Mouse (Mus musculus): Measurements from ENCODE around the gene Wdr20.
A peak's percentile ranks its signal among the peaks of the same experiment; 100 is the strongest.
"Not testable (repeated sequence)": the region's sequence is repeated elsewhere in the genome, so short reads cannot be mapped to it uniquely, and the experiment has no call there.

Wdr20 gene

DNA sequence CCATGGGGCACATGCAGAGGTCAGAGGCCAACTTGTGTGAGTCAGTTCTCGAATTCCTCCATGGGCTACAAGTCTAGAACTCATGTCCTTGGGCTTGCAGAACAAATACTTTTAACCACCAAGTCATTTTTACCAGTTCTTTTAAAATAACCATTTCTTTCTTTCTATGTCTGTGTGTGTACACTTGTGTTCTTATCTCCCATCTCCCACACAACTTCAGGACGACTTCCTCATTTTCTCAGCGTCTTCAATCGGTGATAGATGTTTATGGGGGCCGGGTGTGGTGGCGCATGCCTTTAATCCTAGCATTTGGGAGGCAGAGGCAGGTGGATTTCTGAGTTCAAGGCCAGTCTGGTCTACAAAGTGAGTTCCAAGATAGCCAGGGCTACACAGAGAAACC lies 23.5 kb upstream of the Wdr20 start:
- no peak for DNase-seq

DNA sequence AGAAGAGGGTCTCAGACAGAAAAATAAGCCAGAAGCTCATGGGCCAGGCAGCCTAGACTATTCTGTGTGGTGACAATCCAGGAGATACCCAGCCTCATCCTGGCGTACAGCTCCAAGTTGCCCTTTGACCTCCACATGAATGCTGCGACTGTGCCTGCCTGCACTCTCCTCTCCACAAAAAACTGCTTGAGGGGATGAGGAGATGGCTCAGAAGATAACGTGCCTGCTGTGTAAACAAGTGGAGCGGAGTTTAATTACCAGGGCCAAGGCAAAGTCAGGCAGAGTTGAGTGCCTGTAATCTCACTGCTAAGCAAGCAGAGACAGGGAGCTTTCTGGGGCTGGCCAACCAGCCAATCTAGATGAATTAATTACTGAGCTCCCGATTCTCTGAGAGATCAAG lies 21.7 kb upstream of the Wdr20 start:
- no peak for DNase-seq

DNA sequence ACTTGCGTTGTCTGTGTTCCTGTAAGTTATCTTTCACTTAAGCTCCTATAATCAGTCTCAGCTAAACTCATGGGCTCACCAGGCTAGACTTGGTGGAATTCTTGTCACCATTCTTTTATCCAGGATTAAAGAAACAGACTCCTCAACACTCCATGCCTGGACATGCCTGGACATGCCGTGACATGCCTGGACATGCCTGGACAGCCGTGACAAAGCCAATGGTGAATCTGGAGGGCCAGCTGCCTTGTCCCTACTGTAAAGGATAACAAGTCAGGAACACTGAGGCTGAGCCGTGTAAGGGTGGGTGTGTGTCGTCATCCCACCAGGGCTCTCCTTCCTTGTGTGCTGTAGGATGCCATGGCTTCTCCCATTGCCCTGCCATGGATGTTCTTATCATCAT lies 12.7 kb upstream of the Wdr20 start:
- DNase-seq = no peak

DNA sequence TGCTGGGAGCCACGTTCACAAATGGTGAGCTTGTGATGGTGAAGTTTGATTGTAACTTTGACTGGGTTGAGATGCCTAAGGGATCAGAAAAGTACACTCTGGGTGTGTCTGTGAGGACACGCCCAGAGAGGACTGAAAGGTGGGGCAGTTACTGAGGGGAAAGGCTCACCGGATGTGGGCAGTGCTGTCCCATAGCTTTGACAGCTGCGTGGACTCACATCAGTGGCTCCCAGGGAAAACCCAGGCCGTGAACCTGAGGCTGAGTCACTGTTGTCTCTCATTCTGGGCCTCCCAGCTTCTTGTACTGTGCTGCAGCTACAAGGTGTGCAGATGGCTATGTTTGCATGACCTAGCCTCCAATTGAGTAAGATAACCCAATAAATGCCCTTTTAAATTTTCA lies 12.3 kb upstream of the Wdr20 start:
- DNase-seq = no peak

DNA sequence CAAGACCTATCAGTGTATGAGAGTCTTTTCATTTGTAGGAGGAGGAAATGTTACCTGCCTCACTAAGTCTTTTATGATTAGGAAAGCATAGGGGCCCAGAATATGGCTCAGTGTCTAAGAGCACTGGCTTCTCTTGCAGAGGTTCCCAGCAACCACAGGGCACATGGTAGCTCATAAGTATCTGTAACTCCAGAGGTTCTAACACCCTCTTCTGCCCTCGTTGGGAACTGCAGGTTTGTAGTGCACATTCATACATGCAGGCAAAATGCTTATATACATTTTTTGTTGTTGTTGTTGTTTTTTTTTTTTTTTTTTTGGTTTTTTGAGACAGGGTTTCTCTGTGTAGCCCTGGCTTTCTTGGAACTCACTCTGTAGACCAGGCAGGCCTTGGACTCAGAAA lies 11.3 kb upstream of the Wdr20 start:
- DNase-seq = no peak

DNA sequence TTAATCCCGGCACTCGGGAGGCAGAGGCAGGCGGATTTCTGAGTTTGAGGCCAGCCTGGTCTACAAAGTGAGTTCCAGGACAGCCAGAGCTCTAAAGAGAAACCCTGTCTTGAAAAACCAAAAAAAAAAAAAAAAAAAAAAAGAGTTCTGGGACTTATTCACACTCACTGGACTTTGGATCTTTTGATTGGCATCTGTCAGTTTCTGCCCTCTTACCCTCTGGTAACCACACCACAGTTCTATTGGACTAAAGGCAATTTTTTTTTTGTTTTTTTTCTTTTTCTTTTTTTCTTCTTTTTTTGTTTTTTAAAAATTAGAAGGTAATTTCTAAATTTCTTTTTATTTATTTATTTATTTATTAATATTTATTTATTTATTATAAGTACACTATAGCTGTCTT lies 4.5 kb upstream of the Wdr20 start:
- DNase-seq = not testable (repeated sequence)

DNA sequence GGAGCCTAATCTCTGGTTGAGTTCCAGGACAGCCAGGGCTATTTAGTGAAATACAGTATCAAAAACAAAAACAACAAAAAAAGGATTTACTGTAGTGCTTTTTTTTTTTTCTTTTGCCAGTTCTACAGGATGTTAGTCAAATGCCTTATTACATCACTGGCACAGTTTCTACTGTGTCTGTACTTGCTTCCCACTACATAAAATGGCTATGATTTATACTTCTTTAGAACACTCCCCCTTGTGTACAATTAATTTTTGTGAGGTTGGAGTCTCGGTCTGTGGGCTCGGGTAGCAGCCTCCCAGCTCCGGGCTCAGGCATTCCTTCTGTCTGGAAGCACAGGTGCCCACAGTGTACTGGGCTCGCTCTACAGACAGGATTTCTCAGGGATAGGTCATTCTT lies 1.1 kb upstream of the Wdr20 start:
- peak; percentile 22 for DNase-seq

DNA sequence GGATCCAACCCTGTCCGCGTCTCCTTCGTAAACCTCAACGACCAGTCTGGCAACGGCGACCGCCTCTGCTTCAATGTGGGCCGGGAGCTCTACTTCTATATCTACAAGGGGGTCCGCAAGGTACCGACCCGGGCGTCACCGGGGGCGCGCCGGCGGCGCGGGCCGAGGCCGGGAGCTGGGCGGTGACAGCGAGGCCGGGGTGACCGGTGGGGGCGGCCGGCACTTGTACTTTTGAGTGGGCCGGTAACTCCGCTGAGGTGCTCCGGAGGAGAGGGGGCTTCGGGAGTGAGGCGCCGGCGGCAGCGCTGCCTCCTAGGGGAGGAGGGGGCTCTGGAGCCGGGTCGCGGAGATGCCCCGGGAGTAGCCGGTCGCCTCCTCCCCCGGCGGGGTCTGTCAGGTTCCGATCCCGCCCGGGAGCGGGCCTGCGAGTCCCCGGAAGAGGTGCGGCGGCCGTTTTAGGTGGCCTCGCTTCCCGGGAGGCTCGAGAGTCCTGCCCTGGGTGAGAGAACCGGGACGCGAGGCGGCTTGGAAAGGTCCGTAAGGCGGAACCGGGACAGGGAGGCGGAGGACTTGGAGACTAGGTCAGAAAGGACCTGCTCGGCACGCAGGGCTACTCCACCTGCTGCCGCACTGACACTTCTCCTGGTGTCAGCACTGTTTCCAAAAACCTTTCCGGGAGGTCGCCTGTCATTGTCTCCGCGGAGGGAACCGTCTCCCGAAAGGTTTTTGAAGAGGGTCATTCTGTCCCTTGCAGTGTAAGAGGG lies 596 bp downstream of the Wdr20 start:
- peak; percentile 47 for DNase-seq

DNA sequence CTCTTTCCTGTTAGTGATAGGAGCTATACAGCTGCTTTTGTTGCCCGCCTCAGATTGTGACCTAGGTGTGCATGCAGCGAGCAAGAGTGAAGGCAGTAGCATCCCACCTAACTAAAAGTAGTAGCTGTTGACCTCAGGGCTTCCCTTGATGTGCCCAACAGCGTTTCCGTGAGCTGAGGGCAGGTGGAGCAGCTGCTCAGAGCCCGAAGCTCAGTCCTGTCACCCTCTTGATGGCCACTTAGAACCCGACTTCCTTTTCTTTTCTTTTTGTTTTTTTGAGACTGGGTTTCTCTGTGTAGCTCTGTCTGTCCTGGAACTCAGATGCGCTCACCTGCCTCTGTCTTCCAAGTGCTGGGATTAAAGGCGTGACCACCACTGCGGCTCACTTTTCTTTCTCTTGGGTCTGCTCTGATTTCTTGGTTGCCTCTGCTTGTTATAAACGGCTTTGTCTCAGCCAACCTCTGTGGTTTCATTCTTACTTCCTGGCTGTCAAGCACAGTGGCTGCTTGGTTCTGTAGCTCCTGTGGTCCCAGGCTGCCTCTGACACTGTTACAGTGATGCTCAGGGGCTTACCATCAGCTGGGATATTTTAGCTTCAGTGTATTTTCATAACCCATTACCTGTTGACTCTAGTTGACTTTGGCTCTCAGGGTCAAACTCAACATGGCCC lies 13.2 kb downstream of the Wdr20 start:
- DNase-seq = no peak

DNA sequence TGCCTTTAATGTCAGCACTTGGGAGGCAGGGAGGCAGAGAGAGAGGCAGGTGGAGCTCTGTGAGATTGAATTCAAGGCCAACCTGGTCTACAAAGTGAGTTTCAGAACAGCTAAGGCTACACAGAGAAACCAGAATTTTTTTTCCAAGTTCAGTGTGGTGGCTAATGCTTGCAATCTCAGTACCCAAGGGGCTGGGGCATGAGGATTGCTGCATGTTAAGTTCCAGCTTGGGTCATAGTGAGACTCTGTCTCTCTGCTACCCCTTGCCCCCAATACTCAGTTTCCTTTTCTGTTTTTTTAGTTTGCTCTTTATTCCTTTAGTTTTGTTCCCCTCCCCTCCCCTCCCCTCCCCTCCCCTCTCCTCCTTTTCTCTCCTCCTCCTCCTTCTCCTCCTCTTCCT lies 15.0 kb downstream of the Wdr20 start:
- DNase-seq = no peak

DNA sequence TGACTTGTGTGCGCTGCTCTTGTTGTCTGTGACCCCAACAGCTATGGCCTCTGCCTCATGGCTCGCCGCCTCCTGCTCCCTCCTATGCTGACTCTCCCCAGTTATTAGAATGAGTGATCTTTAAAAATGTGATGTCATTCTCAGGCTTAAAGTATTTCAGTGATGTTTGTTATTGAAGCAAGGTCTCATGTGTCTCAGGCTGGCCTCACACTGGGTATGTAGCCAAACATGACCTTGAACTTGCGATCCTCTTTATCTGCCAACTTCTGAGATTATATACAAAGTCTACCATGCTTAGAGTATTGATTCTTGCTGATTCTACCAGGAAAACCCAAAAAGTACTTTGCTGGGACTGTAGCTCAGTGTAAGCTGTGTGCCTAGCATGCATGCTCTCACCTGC lies 16.2 kb downstream of the Wdr20 start:
- DNase-seq = no peak

DNA sequence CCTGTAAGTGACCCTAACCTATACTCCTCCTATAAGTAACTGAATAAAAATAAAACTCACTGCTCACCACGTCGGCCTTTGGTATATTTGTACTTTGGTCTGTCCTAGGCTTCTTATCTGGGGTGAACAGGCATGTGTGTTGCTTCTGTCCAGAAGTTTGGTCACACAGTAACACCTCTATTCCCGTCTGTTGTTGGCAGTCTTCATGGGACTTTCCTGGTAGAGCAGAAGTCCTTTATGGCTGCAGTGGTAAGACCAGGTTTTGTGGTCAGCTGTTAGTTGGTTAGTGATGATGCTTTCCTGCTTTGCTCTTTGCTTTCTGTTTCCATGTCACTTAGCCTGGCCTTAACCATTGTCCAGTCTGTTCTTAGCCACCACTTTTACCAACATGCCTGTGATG lies 19.4 kb downstream of the Wdr20 start:
- DNase-seq = no peak

DNA sequence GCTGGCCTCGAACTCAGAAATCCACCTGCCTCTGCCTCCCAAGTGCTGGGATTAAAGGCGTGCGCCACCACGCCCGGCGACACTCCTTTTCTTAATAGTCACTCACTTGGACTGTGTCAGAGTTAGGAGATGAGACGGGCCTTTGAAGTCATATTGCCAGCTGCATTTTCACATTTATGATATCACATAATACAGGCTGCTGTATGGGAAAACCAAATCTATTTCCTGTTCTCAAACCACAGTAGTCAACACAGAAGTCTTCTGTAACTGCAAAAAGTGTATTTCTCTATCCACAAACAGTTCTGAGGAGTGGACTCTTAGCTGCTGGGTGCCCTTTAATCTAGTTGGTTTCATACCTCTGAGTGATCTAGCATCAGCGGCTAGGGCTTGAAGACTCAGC lies 21.2 kb downstream of the Wdr20 start:
- DNase-seq = no peak

DNA sequence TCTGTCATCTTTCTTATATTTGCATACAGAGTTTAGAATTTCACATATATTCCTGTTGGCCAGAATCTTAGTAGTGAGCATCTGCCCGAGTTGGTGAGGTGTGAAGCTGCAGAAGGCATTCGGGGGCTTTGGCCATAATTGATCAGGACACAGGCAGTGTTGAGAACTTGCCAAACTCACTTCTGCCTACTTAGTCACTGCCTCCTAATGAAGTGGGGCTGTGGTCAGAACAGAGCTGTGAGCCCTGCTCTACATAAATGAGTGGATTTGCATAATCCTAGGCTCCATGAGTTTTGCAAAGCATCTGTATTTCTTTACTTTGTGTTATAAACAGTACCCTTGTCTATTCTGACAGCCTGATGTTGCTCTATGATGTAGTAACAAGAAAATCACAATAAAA lies 24.6 kb downstream of the Wdr20 start:
- no peak for DNase-seq

DNA sequence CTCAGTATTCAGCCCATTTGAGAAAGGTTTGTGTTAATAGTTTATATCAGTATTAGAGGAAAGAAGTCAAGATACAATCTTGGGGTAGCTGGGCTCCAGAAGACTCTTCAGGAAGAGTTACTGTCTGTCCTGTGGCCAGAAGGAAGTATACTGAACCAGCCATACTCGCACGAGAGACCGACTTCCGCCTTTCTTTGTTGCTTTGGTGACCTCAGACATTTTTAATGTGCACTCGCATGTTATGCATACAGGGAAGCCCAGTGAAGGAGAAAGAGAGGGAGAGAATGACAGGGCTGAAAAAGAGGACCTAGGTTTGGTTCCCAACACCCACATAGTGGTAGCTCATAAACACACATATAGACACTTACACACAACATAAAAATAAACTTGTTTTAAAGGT lies 26.8 kb downstream of the Wdr20 start:
- DNase-seq = no peak

DNA sequence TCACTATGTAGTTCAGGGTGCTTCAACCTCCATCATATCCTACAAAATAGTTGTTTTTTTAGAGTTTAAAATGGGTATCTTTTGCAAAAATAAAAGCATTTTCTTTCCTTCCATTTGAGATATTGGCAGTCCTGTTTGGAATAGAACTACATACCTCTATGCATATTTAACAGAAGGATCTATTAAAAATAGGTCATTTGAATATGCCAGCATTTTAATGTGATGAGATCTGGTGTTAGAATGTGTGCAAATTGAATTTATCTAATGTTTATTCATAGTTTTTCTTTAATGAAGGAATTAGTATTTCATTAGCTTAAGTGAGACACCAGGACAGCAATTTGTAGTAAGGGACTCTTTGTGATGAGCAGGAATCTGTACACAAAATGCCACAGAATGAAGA lies 30.8 kb downstream of the Wdr20 start:
- DNase-seq = no peak

DNA sequence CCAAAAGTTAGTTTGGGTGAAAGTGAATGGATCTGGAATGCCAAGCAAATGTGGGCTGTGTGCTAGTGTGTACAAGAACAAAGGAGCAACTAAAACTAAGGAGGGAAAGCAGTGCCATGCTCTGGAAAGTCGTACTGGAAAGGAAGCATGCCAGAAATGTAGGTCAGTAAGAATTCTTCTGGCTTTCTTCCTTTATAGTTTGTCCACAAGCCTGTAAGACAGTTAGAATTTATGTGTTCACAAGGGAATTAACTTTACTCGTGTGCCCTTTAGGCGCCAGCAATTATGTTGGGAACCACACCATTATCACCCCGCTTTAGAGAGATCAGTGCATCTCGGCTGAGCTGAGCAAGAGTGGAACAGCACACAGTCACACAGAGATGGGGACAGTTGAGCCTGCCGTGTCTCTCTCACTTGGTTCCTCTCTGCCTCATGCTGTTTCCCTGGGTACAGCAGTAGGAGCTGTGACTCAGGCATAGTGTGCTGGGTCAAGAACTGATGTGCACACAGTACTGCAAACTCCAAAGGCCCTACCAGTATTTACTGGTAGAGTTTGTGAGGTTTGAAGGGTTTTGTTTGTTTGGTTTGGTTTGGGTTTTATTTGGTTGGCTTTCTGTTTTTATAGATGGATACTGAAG lies 32.0 kb downstream of the Wdr20 start:
- no peak for DNase-seq

DNA sequence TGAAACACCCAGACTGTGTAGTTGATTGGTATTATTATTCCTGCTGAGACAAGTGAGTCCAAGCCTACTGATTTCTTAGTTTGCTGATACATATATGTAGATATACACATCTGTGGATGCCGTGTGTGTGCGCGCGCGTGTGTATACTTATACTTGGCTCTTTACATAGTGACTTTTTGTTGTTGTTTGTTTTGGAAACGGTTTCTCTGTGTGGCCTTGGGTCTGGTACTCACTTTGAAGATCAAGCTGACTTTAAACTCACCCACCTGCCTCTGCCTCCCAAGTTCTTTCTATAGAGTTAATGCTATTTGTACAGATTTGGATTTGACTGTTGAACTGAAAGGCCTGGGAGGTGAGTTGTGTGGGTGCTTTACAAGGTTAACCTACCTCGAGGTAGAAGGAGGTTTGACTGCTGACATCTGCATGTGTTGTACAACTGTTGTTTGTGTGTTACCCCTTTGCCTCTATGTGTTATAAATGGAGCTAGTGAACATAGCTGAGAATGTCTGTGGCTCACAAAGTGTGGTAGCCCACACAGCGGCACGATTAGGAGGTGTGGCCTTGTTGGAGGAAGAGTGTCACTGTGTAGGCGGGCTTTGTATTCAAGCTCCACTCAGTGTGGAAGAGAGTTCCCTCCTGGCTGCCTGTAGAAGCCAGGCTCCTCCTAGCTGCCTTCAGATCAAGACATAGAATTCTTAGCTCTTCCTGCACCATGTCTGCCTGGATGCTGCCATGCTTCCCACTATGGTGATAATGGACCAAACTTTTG lies 32.9 kb downstream of the Wdr20 start:
- no peak for DNase-seq

DNA sequence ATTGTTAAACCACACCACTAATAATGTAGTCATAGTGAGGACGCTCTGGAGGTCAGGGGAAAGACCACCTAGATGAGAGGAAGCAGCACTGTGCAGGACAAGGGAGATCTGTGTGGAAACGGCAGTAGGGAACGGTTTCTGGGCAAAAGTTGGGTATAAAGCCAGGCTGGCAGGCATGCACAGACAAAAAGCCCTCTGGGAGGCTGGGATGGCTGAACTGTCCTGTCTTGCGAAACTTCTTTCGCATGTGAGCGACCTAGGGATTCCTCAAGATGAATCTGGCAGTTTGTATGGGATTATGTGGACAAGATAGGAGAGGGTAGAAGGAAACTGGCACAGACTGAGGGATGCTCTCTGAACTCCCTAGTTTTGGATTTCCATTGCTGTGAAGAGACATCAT lies 34.2 kb downstream of the Wdr20 start:
- no peak for DNase-seq

DNA sequence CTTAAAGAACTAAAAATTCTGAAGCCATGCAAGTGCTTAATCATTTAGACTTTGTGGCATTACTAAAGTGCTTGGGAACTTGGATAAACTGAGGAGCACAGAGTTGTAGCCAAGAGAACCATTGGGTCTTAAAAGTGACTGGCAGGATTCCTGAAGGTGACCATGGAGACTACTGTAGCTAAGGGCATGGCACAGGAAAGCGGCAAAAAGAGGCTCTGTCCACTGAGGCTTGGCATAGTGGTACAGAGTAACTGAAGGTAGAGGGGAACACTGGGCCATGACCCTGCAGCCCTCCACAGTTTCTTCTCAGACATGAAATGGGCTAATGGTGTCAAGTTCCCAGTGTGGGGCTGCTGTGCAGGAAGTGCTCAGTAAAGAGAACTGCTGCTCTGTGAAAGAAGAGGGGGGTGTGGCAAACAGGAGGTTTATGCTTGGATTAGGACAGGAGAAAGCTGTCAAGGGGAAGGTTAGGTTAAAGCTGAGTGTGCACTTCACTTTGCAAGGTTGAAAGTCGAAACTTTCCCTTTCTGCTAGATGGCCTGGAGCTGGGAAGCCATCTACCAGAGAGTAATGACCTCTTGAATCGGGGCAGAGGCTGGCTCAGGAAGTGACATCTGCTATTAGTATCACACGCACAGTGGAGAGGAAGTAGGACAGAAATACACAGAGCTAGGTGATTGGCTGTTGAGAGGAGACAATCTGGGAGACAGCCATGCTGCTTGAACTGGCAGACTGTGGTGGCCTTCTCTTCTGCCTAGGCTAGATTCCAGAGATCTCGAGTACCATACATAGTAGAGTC lies 38.1 kb downstream of the Wdr20 start:
- DNase-seq = peak; percentile 27

DNA sequence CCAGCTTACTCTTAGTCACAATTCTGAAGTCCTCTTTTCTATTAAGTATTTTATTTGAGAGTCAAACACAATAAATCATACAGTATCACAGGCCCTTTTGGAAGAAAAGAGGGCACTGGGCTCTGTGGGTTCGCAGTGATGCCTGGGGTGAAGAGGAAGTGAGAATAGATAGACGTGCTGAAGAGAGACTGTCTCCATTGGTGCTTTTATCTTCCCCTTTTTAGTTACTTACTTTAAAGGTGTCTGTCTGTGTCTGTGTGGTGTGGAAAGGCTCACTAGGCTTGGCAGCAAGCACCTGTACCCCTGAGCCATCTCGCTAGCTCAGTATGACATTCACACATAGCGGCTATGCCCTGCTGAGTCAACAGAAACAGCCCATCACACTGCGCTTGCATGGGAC lies 40.1 kb downstream of the Wdr20 start:
- DNase-seq = no peak

DNA sequence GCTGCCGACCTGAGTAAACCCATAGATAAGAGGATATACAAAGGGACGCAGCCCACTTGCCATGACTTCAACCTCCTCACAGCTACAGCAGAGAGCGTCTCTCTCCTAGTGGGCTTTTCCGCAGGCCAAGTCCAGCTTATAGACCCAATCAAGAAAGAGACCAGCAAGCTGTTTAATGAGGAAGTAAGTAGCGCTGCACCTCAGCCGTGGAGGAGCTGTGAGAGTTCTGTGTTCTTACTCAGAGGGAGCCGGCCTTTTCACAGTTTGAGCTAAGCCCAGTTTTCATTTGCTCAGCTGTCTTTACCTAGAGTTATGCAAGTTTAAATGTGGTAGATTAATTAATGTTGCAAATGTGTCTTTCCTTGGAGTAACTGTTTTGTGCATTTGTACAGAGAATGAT lies 41.6 kb downstream of the Wdr20 start:
- no peak for DNase-seq

DNA sequence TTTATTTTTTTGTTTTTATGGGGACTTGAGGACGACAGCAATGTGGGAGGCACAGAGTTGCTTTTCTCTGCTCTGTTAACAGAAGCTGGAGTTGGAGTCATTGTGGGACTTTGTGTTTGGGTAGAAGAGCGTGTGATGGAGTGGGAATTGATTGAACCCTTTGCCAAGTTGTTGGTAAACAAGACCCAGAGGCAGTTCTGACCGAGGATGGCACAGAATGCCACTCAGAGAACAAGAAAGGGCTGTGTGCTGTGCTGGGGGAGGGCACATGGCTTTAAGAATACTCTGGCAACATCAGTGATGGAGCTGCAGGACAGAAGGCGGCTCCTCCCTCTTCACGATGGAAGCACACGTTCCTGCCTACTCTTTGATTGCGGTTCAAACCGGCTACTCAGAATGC lies 43.4 kb downstream of the Wdr20 start:
- no peak for DNase-seq
